8 mouse cellular contexts compared by ENCODE assay signal in the genomic region with DNA sequence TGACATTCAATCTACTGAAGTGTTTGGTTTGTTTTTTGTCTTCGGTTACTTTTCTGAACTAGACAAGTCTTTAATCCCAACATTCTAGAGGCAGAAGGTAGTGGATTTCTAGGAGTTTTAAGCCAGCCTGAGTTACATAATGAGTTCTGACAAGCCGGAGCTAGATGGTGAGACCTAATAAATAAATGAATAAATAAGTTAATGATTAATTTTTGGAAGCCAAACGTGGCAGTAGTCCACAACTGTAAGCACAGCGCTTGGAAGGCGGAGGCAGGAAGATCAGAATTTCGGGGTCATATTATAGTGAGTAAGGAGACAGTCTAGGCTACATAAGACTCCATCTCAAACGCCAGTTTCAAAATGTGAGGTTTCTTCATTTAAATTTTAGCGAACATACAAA. TPM values are rescaled to one million over a fixed set of nuclear protein-coding genes. Genes with fewer than 3 reads are reported as not detected.
A peak's percentile ranks its signal among the peaks of the same experiment; 100 is the strongest.
DNase-seq lines count a peak whose midpoint lies in the region; ATAC-seq and TF ChIP-seq lines count a peak whose summit lies in the region.

No protein-coding gene starts in this region.

- H3K36me3 ChIP-seq in heart, embryonic 10.5 days, result no peaks in the 10 kb centered on the region
- H3K36me3 ChIP-seq in embryonic facial prominence, embryonic 13.5 days, result no peaks in the 10 kb centered on the region
- no peaks in the 10 kb centered on the region for H3K36me3 ChIP-seq in kidney, adult 2 months (ENCODE audit: control insufficient read depth, insufficient read depth, low read length)
- H3K36me3 ChIP-seq in midbrain, embryonic 11.5 days (ENCODE audit: control insufficient read depth, insufficient read depth, low read length), result no peaks in the 10 kb centered on the region

- H3K4me1 ChIP-seq in heart, embryonic 10.5 days, result peaks cover 10% of the 10 kb centered on the region; the same call in 1 of the 2 replicates
- H3K4me1 ChIP-seq in embryonic facial prominence, embryonic 13.5 days, result peaks cover 5% of the 10 kb centered on the region; the same call in 1 of the 2 replicates
- H3K4me1 ChIP-seq in kidney, adult 2 months (ENCODE audit: control insufficient read depth, insufficient read depth, low read length), result peaks cover 7% of the 10 kb centered on the region
- H3K4me1 ChIP-seq in midbrain, embryonic 11.5 days (ENCODE audit: control insufficient read depth, insufficient read depth, low read length), result peaks cover 5% of the 10 kb centered on the region; the same call in 1 of the 2 replicates

- H3K9ac ChIP-seq in embryonic facial prominence, embryonic 13.5 days, result no peak overlapping the region
- peak overlapping the region; percentile 27; the same call in 1 of the 2 replicates for H3K9ac ChIP-seq in midbrain, embryonic 11.5 days (ENCODE audit: low read length)

- TF ChIP-seq POLR2A in kidney, adult 2 months (IDR thresholded peaks at IDR 0.05; ENCODE audit: low read depth, low read length), result no peak

- H3K27me3 ChIP-seq in heart, embryonic 10.5 days (ENCODE audit: insufficient read depth, poor library complexity, severe bottlenecking), result no peaks in the 10 kb centered on the region
- peaks cover 3% of the 10 kb centered on the region; the same call in 1 of the 2 replicates for H3K27me3 ChIP-seq in embryonic facial prominence, embryonic 13.5 days
- H3K27me3 ChIP-seq in kidney, adult 2 months (replicated peaks; ENCODE audit: control insufficient read depth, insufficient read depth, low read length), result no peaks in the 10 kb centered on the region
- peaks cover 3% of the 10 kb centered on the region; the same call in 1 of the 2 replicates for H3K27me3 ChIP-seq in midbrain, embryonic 11.5 days (ENCODE audit: control insufficient read depth, insufficient read depth, low read length)

- peak overlapping the region; percentile 64 for H3K4me3 ChIP-seq in heart, embryonic 10.5 days
- H3K4me3 ChIP-seq in embryonic facial prominence, embryonic 13.5 days, result peak overlapping the region; percentile 52
- no peak overlapping the region; the same call in 1 of the 2 replicates for H3K4me3 ChIP-seq in kidney, adult 2 months (ENCODE audit: insufficient read depth, low read depth, low read length)
- peak overlapping the region; percentile 41 for H3K4me3 ChIP-seq in midbrain, embryonic 11.5 days (ENCODE audit: low read depth, low read length)

- 65% methylated on average over 8 of the region's 8 CpGs for WGBS in heart, embryonic 10.5 days
- 68% methylated on average over 8 of the region's 8 CpGs for WGBS in embryonic facial prominence, embryonic 13.5 days
- WGBS in kidney, adult 2 months, result 34% methylated on average over 8 of the region's 8 CpGs
- WGBS in midbrain, embryonic 11.5 days, result 68% methylated on average over 8 of the region's 8 CpGs

- DNase-seq in heart, embryonic 10.5 days (ENCODE audit: low spot score), result no peak
- no peak for DNase-seq in heart, adult 18-20 months
- DNase-seq in kidney, adult 2 months, result peak; percentile 82
- DNase-seq in midbrain, embryonic 11.5 days (ENCODE audit: low spot score, missing footprints), result no peak
- no peak for DNase-seq in ovary, postnatal 36 days (ENCODE audit: low spot score)
- no peak for DNase-seq in cerebellum, postnatal 36 days

- no peak overlapping the region for H3K27ac ChIP-seq in heart, embryonic 10.5 days
- no peak overlapping the region for H3K27ac ChIP-seq in embryonic facial prominence, embryonic 13.5 days
- peak overlapping the region; percentile 98 for H3K27ac ChIP-seq in kidney, adult 2 months (ENCODE audit: insufficient read depth, low read depth, low read length)
- no peak overlapping the region for H3K27ac ChIP-seq in midbrain, embryonic 11.5 days (ENCODE audit: low read depth, low read length)

- no peak for ATAC-seq in embryonic facial prominence, embryonic 13.5 days (ENCODE audit: insufficient number of reproducible peaks, insufficient read depth, low FRiP score, low TSS enrichment, low read depth)
- ATAC-seq in midbrain, embryonic 11.5 days (ENCODE audit: low FRiP score), result no peak
- ATAC-seq in inflammation-experienced regulatory T-cells, adult 6 months, result no peak

- TF ChIP-seq CTCF in kidney, adult 2 months (conservative IDR thresholded peaks at IDR 0.05; ENCODE audit: insufficient read depth, insufficient read length, low read depth, low read length), result no peak

- H3K9me3 ChIP-seq in heart, embryonic 10.5 days, result no peaks in the 10 kb centered on the region
- no peaks in the 10 kb centered on the region for H3K9me3 ChIP-seq in embryonic facial prominence, embryonic 13.5 days
- H3K9me3 ChIP-seq in midbrain, embryonic 11.5 days (ENCODE audit: control insufficient read depth, low read length), result no peaks in the 10 kb centered on the region

- peak overlapping the region; percentile 87 for H3K4me2 ChIP-seq in embryonic facial prominence, embryonic 13.5 days
- H3K4me2 ChIP-seq in midbrain, embryonic 11.5 days, result peak overlapping the region; percentile 70

RNA-seq across cellular contexts. Expression of gene Pfkfb3, which starts 17.9 kb away (rescaled TPM):
- 12.7 and 20.5 TPM in 2 replicates for polyA plus RNA-seq in heart, embryonic 10.5 days (2016; fragmentation: Nextera tagmentation; extraction: Ambion mirVana)
- 10 to 100 TPM; 11.3 to 23.2 TPM for total RNA-seq in heart, adult 18-20 months (2021)
- polyA plus RNA-seq in embryonic facial prominence, embryonic 13.5 days (2015; fragmentation: Nextera tagmentation; extraction: Ambion mirVana), result 13.4 and 15.6 TPM in 2 replicates
- polyA plus RNA-seq in kidney, adult 2 months (2012; rRNA removed), result 18.3 and 22.2 TPM in 2 replicates
- polyA plus RNA-seq in midbrain, embryonic 11.5 days (2014; fragmentation: Nextera tagmentation; extraction: Ambion mirVana), result 13.8 TPM in 2 replicates
- polyA plus RNA-seq in inflammation-experienced regulatory T-cells, adult 6 months (2017; shearing (Covaris generic)), result 10 to 100 TPM; 15.8 to 18.2 (median 16.4) TPM
